Mouse (Mus musculus) ES-E14 (cell line): ENCODE measurements at regions not wholly inside any gene's neighbourhood (a gene's known extent, or its start where the extent isn't known, plus 50 kb on each side); places are given as distances from the start of the nearest gene placed in this dataset.

ENCODE experiments used
- HCFC1 ChIP-seq: IDR thresholded peaks from 2 replicates; pipeline ENCODE4 v1.6.1; 2012; ENCODE audit warnings: low read length, inconsistent platforms, borderline replicate concordance; ENCODE audit not compliant: insufficient read depth
- MAFK ChIP-seq: IDR thresholded peaks from 2 replicates; pipeline ENCODE4 v1.6.1; 2014; ENCODE audit warnings: mild to moderate bottlenecking, low read depth, low read length, inconsistent platforms; ENCODE audit not compliant: insufficient read depth
- ZNF384 ChIP-seq: IDR thresholded peaks from 2 replicates; pipeline ENCODE4 v1.6.1; 2012; ENCODE audit warnings: low read depth, low read length, inconsistent platforms

DNA sequence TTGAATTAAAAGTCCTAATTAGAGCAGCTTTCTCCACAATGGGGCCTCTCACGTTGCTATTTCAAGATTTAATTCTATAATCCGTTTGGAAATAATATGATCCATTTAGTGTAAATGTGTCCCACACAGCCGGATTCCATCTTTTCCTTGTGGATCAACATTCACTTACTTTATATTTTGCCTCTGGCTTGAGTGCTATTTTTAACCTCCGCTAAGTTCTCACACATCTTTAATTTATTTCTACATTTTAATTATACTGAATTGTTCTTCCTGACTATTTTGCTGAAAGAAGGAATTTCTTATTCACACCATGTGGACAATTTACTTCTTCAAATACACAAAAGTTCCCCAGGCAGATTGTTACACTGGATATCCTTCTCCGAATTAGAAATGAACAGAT, 364.7 kb upstream of the Chrm3 start:
- no peak for TF ChIP-seq ZNF384
- TF ChIP-seq MAFK = no peak
- TF ChIP-seq HCFC1 = no peak
